In the genomic region with DNA sequence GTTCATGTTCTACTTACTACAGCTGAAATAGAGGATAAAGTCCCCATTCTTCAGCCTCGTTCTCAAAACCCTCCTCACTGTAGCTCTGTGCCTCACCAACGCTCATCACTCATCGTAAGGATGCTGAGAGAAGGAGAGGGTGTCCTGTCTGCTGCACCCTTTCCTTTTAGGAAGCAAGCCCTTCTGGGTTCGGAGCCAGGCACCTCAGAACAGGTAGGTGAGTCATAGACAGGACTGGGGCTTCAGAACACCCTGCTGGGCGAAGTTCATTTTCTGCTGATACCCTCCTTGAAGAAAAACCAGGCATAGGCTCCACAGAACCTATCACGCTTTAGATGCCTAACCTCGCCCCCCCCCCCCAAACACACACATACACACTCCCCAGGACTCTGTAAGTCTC, we compare ENCODE assay signal across 19 mouse cellular contexts. TPM values are rescaled to one million over a fixed set of nuclear protein-coding genes. Genes with fewer than 3 reads are reported as not detected.
DNase-seq lines count a peak whose midpoint lies in the region; ATAC-seq and TF ChIP-seq lines count a peak whose summit lies in the region.
"Had no signal": no experiment of that assay in that cellular context is flagged by ENCODE, and none has a peak within 500 bp of the region (broad histone marks: within the 10 kb centered on the region; RNA-seq: fewer than 3 reads in every experiment).

No protein-coding gene starts in this region.

- H3K4me2 ChIP-seq in midbrain, postnatal 0 days (ENCODE audit: low read depth, low read length, poor library complexity, severe bottlenecking): no peak overlapping the region
- H3K4me2 ChIP-seq: embryonic facial prominence, embryonic 12.5 days; forebrain, embryonic 13.5 days had no signal

- intact Hi-C loops in heart, postnatal 14 days (cut with DNase I): no loop called here

- WGBS in midbrain, postnatal 0 days: 92% methylated on average over 7 of the region's 7 CpGs

- TF ChIP-seq CTCF in midbrain, postnatal 0 days (IDR thresholded peaks at IDR 0.05): no peak

- H3K36me3 ChIP-seq in midbrain, postnatal 0 days (ENCODE audit: insufficient read depth, low read length): no peaks in the 10 kb centered on the region
- H3K36me3 ChIP-seq: embryonic facial prominence, embryonic 12.5 days had no signal

- H3K4me3 ChIP-seq in midbrain, postnatal 0 days (ENCODE audit: low read depth, low read length): no peak overlapping the region
- H3K4me3 ChIP-seq: embryonic facial prominence, embryonic 10.5 days; embryonic facial prominence, embryonic 12.5 days; forebrain, embryonic 13.5 days had no signal

- no peaks in the 10 kb centered on the region for H3K4me1 ChIP-seq in midbrain, postnatal 0 days (ENCODE audit: insufficient read depth, low read length)
- H3K4me1 ChIP-seq: embryonic facial prominence, embryonic 10.5 days had no signal

- DNase-seq in cerebellum, adult 18-20 months: peak; percentile 43 to 44
- DNase-seq in cerebellum, adult 9-11 months: no peak
- DNase-seq in cerebellum, adult 8-10 months: peak; percentile 48
- peak; percentile 55 for DNase-seq in heart, adult 11 months
- DNase-seq in heart, postnatal 14 days: no peak
- no peak for DNase-seq in midbrain, postnatal 0 days (ENCODE audit: low spot score)
- DNase-seq: adrenal gland, adult 2 months; adrenal gland, postnatal 10 days; adrenal gland, postnatal 25 days; forebrain, postnatal 0 days had no signal

- no peak for ATAC-seq in cerebellum, adult (ENCODE audit: insufficient number of reproducible peaks, low FRiP score, low TSS enrichment)
- ATAC-seq in midbrain, postnatal 0 days (ENCODE audit: low FRiP score): no peak
- ATAC-seq: forebrain, embryonic 13.5 days; forebrain, postnatal 0 days had no signal

- no peaks in the 10 kb centered on the region for H3K27me3 ChIP-seq in midbrain, postnatal 0 days (ENCODE audit: insufficient read depth, low read length)
- H3K27me3 ChIP-seq: embryonic facial prominence, embryonic 12.5 days; forebrain, embryonic 13.5 days had no signal

- H3K9me3 ChIP-seq in midbrain, postnatal 0 days (ENCODE audit: low read length): no peaks in the 10 kb centered on the region
- H3K9me3 ChIP-seq: embryonic facial prominence, embryonic 10.5 days; embryonic facial prominence, embryonic 12.5 days; forebrain, embryonic 13.5 days had no signal

- H3K27ac ChIP-seq in midbrain, postnatal 0 days (ENCODE audit: low read depth, low read length): no peak overlapping the region
- H3K27ac ChIP-seq: embryonic facial prominence, embryonic 10.5 days; embryonic facial prominence, embryonic 12.5 days had no signal

- no peak overlapping the region for H3K9ac ChIP-seq in midbrain, postnatal 0 days (replicated peaks; ENCODE audit: low read length, poor library complexity, severe bottlenecking)
- H3K9ac ChIP-seq: embryonic facial prominence, embryonic 12.5 days; forebrain, embryonic 13.5 days; forebrain, postnatal 0 days had no signal

RNA-seq across cellular contexts. Expression of a gene that starts 8.5 kb away (rescaled TPM):
- 1 to 10 TPM; 3.3 to 3.4 TPM for total RNA-seq in heart, postnatal 14 days (2021)
- total RNA-seq in midbrain, postnatal 0 days (2014; rRNA removed): 20.0 and 23.6 TPM in 2 replicates
- 6.7 and 7.8 TPM in 2 replicates for polyA plus RNA-seq in midbrain, postnatal 0 days (2015; fragmentation: Nextera tagmentation; extraction: Ambion mirVana)

RNA-seq across cellular contexts. Expression of a gene that starts 11.4 kb away (rescaled TPM):
- not detected for total RNA-seq in heart, postnatal 14 days (2021)
- 0.16 and 0.38 TPM in 2 replicates for total RNA-seq in midbrain, postnatal 0 days (2014; rRNA removed)
- polyA plus RNA-seq in midbrain, postnatal 0 days (2015; fragmentation: Nextera tagmentation; extraction: Ambion mirVana): 0.14 TPM in 1 of 2 replicates, not detected in the other
- total RNA-seq: adrenal gland, adult 2 months; adrenal gland, postnatal 10 days; adrenal gland, postnatal 25 days; adrenal gland, postnatal 4 days; ES-E14; forebrain, postnatal 0 days; gastrocnemius, adult 18-20 months; MEL had no signal
- polyA plus RNA-seq: adrenal gland, adult 2 months; C2C12; embryonic facial prominence, embryonic 10.5 days; embryonic facial prominence, embryonic 12.5 days had no signal

RNA-seq across cellular contexts. Expression of a gene that starts 43.7 kb away (rescaled TPM):
- total RNA-seq in heart, postnatal 14 days (2021): 10 to 100 TPM; 31.8 to 36.3 TPM
- total RNA-seq in midbrain, postnatal 0 days (2014; rRNA removed): 14.9 and 18.6 TPM in 2 replicates
- polyA plus RNA-seq in midbrain, postnatal 0 days (2015; fragmentation: Nextera tagmentation; extraction: Ambion mirVana): 71.7 and 73.7 TPM in 2 replicates

Comparison
In these comparisons a context has a peak if more than half of its experiments do, and no peak if none do; other contexts are left out.
1. DNase-seq: peak in cerebellum, adult 18-20 months (2 of 2), cerebellum, adult 8-10 months (single experiment) and heart, adult 11 months (single experiment); none in cerebellum, adult 9-11 months (single experiment), heart, postnatal 14 days (0 of 2) and midbrain, postnatal 0 days (single experiment).